Mouse (Mus musculus) midbrain, embryonic 14.5 days (tissue): ENCODE data around the gene Nbea. TPM values are rescaled to one million over a fixed set of nuclear protein-coding genes. Genes with fewer than 3 reads are reported as not detected.
"Not testable (repeated sequence)": the region's sequence is repeated elsewhere in the genome, so short reads cannot be mapped to it uniquely, and the experiment has no call there.

Experiments used
- ATAC-seq: fragments of 200-750 bp; cut with Nextera tagmentation; 2 replicates; pipeline ENCODE4 v1.8.0; 2017; ENCODE audit warnings: moderate number of reproducible peaks, moderate library complexity; ENCODE audit not compliant: low FRiP score, low TSS enrichment
- DNase-seq: peaks from one replicate; pipeline ENCODE4 v3.0.0-alpha.2; 2015
- H3K27ac ChIP-seq: fragments of 300-500 bp; sonication (generic); replicated peaks from 2 replicates; pipeline ENCODE4 v1.5.1; 2014; ENCODE audit warnings: mild to moderate bottlenecking, low read depth, low read length, moderate library complexity
- H3K27me3 ChIP-seq: fragments of 300-500 bp; sonication (generic); 2 replicates; pipeline ENCODE4 v1.6.1; 2014; ENCODE audit warnings: low read length, control low read depth, mixed read lengths; ENCODE audit not compliant: control insufficient read depth, insufficient read depth
- H3K36me3 ChIP-seq: fragments of 300-500 bp; sonication (generic); 2 replicates; pipeline ENCODE4 v1.6.1; 2014; ENCODE audit warnings: low read length, control low read depth; ENCODE audit not compliant: control insufficient read depth, insufficient read depth
- H3K4me1 ChIP-seq: fragments of 300-500 bp; sonication (generic); 2 replicates; pipeline ENCODE4 v1.6.1; 2014; ENCODE audit warnings: mild to moderate bottlenecking, antibody characterized with exemption, low read length, control low read depth; ENCODE audit not compliant: control insufficient read depth, insufficient read depth
- H3K4me2 ChIP-seq: fragments of 300-500 bp; sonication (generic); 2 replicates; pipeline ENCODE4 v1.6.1; 2014; ENCODE audit warnings: mild to moderate bottlenecking, low read length, moderate library complexity
- H3K4me3 ChIP-seq: fragments of 300-500 bp; sonication (generic); replicated peaks from 2 replicates; pipeline ENCODE4 v1.5.1; 2014; ENCODE audit warnings: low read depth, low read length
- H3K9ac ChIP-seq: fragments of 300-500 bp; sonication (generic); replicated peaks from 2 replicates; pipeline ENCODE4 v1.6.1; 2014; ENCODE audit warnings: mild to moderate bottlenecking, low read length, moderate library complexity
- H3K9me3 ChIP-seq: fragments of 300-500 bp; sonication (generic); 2 replicates; pipeline ENCODE4 v1.6.1; 2016; ENCODE audit warnings: low read length, control low read depth, mixed read lengths; ENCODE audit not compliant: control insufficient read depth
- whole genome bisulfite sequencing: fragments of 180-500 bp; shearing (Covaris S2); extraction: QIAGEN DNeasy Blood & Tissue Kit; methylation state at CpG from one replicate; pipeline ENCODE4 v1.1.7; 2014; 5-methylcytosine and 5-hydroxymethylcytosine counted together
- polyA plus RNA-seq: library from polyadenylated mRNA; unstranded; fragments of >200 nt; fragmentation: Nextera tagmentation; extraction: Ambion mirVana; gene quantifications from 2 replicates; pipeline ENCODE4 v1.2.1, GENCODE M21; 2014

Gene Nbea
- polyA plus RNA-seq, 1 experiment from 2014 or later, result 106 TPM

- no peak overlapping the region for H3K4me2 ChIP-seq
- H3K27ac ChIP-seq, result no peak overlapping the region
- no peaks in the 10 kb centered on the region for H3K27me3 ChIP-seq
- no peak overlapping the region for H3K4me3 ChIP-seq
- DNase-seq (no peak), ATAC-seq (no peak)
- H3K9me3 ChIP-seq, result no peaks in the 10 kb centered on the region
- WGBS, result 96% methylated on average over 2 of the region's 2 CpGs
- no peaks in the 10 kb centered on the region for H3K4me1 ChIP-seq
- H3K36me3 ChIP-seq, result peaks cover 33% of the 10 kb centered on the region
- no peak overlapping the region for H3K9ac ChIP-seq
These were observed 205.1 kb downstream of the Nbea start for GRCm38 (mm10) chr3:55978361-55978760.

- 98% methylated on average over 14 of the region's 14 CpGs for WGBS
- not testable (repeated sequence) for DNase-seq, H3K4me1 ChIP-seq, H3K27me3 ChIP-seq, ATAC-seq, H3K27ac ChIP-seq, H3K4me3 ChIP-seq, H3K9ac ChIP-seq, H3K4me2 ChIP-seq, H3K9me3 ChIP-seq
- peaks cover 24% of the 10 kb centered on the region for H3K36me3 ChIP-seq
These were observed 206.5 kb downstream of the Nbea start for GRCm38 (mm10) chr3:55976986-55977385.

DNA sequence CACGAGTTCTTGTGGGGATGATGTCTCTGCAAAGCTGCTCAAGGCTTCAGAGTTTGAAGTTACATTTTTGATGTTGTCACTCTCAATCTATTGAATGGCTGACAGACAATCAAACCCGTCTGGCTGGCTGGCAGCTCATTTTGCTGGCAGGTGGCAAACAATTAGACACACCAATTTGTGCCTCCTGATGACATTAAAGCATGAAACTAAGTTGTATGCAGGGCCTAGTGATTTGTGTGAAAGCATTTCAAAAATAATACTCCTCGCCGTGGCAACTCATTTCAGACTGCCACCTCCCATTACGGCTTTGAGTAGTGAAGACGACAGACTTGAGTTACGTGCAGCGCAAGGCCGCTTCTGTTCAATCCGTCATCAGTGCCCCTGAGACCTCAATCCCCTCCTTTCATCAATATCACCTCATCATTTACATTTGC is 217.8 kb downstream of the Nbea start:
- H3K4me3 ChIP-seq, result no peak overlapping the region
- H3K4me1 ChIP-seq, result peaks cover 8% of the 10 kb centered on the region
- H3K27me3 ChIP-seq, result no peaks in the 10 kb centered on the region
- H3K36me3 ChIP-seq, result peaks cover 13% of the 10 kb centered on the region
- no peak overlapping the region for H3K9ac ChIP-seq
- 8% methylated on average over 10 of the region's 10 CpGs for WGBS
- H3K4me2 ChIP-seq, result no peak overlapping the region
- no peaks in the 10 kb centered on the region for H3K9me3 ChIP-seq
- H3K27ac ChIP-seq, result peak overlapping the region; percentile 68
- peak; percentile 85 for DNase-seq
- ATAC-seq, result peak; percentile 94

DNA sequence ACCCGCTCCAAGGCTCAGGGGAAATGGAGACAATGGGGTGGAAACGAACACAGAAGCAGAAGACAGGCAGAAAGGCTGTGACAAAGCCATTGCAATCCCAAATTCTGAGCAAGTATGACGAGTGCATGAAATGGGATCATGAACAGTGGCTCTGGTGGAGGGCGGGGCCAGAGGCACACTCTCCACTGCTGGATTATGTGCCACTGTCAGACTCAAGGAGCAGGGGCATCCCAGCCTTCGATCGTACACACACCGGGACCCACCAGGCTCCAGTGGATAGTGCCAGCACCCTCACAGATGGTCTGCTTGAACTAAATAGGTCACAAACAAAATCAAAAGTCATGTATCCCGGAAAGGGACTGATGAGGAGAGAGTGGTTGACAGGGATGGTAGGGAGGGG is 220.5 kb downstream of the Nbea start:
- Histone ChIP-seq H3K4me3 (no peak overlapping the region), H3K27ac (no peak overlapping the region; the same call in 1 of the 2 replicates), H3K27me3 (no peaks in the 10 kb centered on the region), H3K9me3 (no peaks in the 10 kb centered on the region), H3K9ac (no peak overlapping the region), H3K4me1 (peaks cover 8% of the 10 kb centered on the region), H3K36me3 (peaks cover 6% of the 10 kb centered on the region), H3K4me2 (no peak overlapping the region)
- ATAC-seq (peak; percentile 55; the same call in 1 of the 2 replicates), DNase-seq (peak; percentile 50)
- 31% methylated on average over 8 of the region's 8 CpGs for WGBS

GRCm38 (mm10) chr3:55949994-55950393 is 233.5 kb downstream of the Nbea start:
- no peaks in the 10 kb centered on the region for H3K4me1 ChIP-seq
- H3K4me3 ChIP-seq, result no peak overlapping the region
- peaks cover 12% of the 10 kb centered on the region for H3K36me3 ChIP-seq
- ATAC-seq (no peak), DNase-seq (no peak)
- H3K27me3 ChIP-seq, result no peaks in the 10 kb centered on the region
- 92% methylated on average over 5 of the region's 5 CpGs for WGBS
- H3K9ac ChIP-seq, result no peak overlapping the region
- no peaks in the 10 kb centered on the region for H3K9me3 ChIP-seq
- H3K27ac ChIP-seq, result no peak overlapping the region
- H3K4me2 ChIP-seq, result no peak overlapping the region

DNA sequence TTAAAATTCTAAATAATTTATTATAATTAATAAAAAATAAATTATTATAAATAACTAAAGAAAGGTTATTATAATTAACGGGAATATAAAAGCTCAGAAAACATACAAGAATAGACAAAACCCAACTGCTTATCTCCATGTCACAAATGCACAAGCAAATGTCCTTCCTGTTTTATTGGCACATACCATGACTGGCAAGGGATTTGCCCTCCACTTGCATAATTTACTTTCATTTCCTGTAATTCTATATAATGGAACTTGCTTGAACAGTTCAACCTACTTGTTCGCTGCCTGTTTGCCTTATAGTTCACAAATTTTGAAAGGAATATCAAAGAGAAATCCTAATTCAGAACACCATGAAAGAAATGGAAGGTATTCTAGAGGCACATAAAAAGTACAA is 234.4 kb downstream of the Nbea start:
- H3K9me3 ChIP-seq, result no peaks in the 10 kb centered on the region
- DNase-seq (no peak), ATAC-seq (no peak)
- H3K9ac ChIP-seq, result no peak overlapping the region
- 96% methylated on average over 2 of the region's 2 CpGs for WGBS
- no peak overlapping the region for H3K4me2 ChIP-seq
- no peak overlapping the region for H3K4me3 ChIP-seq
- H3K36me3 ChIP-seq, result peaks cover 12% of the 10 kb centered on the region
- H3K27ac ChIP-seq, result no peak overlapping the region
- no peaks in the 10 kb centered on the region for H3K27me3 ChIP-seq
- no peaks in the 10 kb centered on the region for H3K4me1 ChIP-seq

DNA sequence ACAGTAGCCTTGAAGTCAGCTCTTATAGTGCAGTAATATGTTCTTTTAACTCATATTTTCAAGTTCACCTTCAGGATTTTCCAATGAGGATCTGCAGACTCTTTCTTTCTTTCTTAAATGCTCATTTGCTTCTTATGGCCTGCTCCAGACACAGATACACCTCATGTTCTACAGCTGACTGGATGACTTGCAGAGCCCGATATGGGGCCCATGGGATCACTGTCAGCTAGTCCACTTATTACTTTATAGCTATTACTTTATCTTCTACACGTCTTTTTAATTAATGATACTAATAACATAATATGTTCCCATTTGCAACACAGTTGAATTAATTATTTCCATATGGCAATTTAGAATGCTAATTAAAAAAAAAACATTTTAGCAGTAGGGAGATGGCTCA is 256.2 kb downstream of the Nbea start:
- DNase-seq (no peak), ATAC-seq (no peak)
- Histone ChIP-seq H3K4me1 (no peaks in the 10 kb centered on the region), H3K9me3 (peaks cover 3% of the 10 kb centered on the region; the same call in 1 of the 2 replicates), H3K27ac (no peak overlapping the region), H3K27me3 (no peaks in the 10 kb centered on the region), H3K4me2 (no peak overlapping the region), H3K4me3 (no peak overlapping the region), H3K9ac (no peak overlapping the region), H3K36me3 (peaks cover 20% of the 10 kb centered on the region)
- 96% methylated on average over 2 of the region's 2 CpGs for WGBS

- Histone ChIP-seq H3K27ac (no peak overlapping the region), H3K9me3 (no peaks in the 10 kb centered on the region), H3K4me1 (no peaks in the 10 kb centered on the region), H3K36me3 (peaks cover 11% of the 10 kb centered on the region; the same call in 1 of the 2 replicates), H3K9ac (no peak overlapping the region), H3K27me3 (no peaks in the 10 kb centered on the region), H3K4me2 (no peak overlapping the region), H3K4me3 (no peak overlapping the region)
- DNase-seq, result no peak
- 59% methylated on average over 1 of the region's 1 CpGs for WGBS
- no peak for ATAC-seq
These were observed 274.2 kb downstream of the Nbea start for GRCm38 (mm10) chr3:55909290-55909689.

DNA sequence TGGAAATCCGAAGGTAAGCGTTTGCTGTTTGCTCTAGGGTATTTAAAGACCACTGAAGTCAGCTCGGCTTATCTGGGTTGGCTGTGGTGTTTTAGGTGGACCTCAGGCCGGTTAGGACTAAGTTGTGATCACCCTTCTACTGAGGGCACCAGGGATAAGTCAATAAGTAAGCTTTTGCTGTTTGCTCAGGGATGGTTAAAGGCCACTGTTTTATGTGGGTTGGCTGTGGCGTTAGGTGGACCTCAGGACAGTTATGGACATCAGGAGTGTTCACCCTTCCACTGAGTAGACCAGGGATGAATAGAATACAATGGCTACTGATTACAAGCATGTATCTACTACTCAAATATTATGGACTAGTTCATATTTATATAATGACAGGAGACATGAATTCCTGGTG is 292.9 kb downstream of the Nbea start:
- 95% methylated on average over 5 of the region's 5 CpGs for WGBS
- Histone ChIP-seq H3K4me1 (no peaks in the 10 kb centered on the region), H3K4me2 (no peak overlapping the region), H3K9ac (no peak overlapping the region), H3K27me3 (no peaks in the 10 kb centered on the region), H3K27ac (no peak overlapping the region), H3K4me3 (no peak overlapping the region), H3K9me3 (no peaks in the 10 kb centered on the region), H3K36me3 (0 out of 2 replicates have a peak, but pooled peaks cover 4% of the 10 kb centered on the region)
- DNase-seq (no peak), ATAC-seq (no peak)
